Mouse (Mus musculus): ENCODE results near the gene Specc1l. TPM values are rescaled to one million over a fixed set of nuclear protein-coding genes. Genes with fewer than 3 reads are reported as not detected.

The Specc1l gene
- total and polyA plus RNA-seq, 2 experiments from 2014 or later = 23.6 to 37.5 TPM

DNA sequence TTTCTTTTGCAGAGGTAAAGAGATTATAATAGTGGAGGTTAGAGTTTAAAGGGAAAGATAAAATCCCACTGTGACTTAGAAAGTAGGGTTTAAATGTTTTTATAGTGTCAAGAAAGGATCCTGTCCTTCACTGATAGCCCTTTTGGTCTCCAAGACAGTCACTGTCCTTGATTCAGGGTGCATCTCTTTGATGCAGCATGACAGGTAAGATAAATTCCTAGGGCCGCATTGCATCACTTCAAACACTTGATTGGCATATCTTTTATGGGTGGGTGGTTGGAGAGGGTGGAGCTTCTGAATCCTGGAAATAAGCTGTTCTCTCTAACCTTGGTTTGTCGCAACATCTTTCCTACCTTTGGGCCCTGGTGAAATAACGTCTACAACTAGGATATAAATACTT is 15.5 kb downstream of the Specc1l start:
- H3K9me3 ChIP-seq (ENCODE audit: low read length) = no peaks in the 10 kb centered on the region
- H3K4me2 ChIP-seq (ENCODE audit: low read depth, low read length, poor library complexity, severe bottlenecking) = no peak overlapping the region
- no peaks in the 10 kb centered on the region for H3K4me1 ChIP-seq (ENCODE audit: insufficient read depth, low read length)
- H3K4me3 ChIP-seq (ENCODE audit: low read depth, low read length) = no peak overlapping the region
- WGBS = 84% methylated on average over 3 of the region's 3 CpGs
- TF ChIP-seq CTCF (IDR thresholded peaks at IDR 0.05) = no peak
- H3K36me3 ChIP-seq (ENCODE audit: insufficient read depth, low read length) = peaks cover 9% of the 10 kb centered on the region; the same call in 1 of the 2 replicates
- no peak for DNase-seq (ENCODE audit: low spot score)
- no peak overlapping the region for H3K27ac ChIP-seq (ENCODE audit: low read depth, low read length)
- H3K27me3 ChIP-seq (ENCODE audit: insufficient read depth, low read length) = no peaks in the 10 kb centered on the region
- no peak for ATAC-seq (ENCODE audit: low FRiP score)
- no peak overlapping the region for H3K9ac ChIP-seq (replicated peaks; ENCODE audit: low read length, poor library complexity, severe bottlenecking)

DNA sequence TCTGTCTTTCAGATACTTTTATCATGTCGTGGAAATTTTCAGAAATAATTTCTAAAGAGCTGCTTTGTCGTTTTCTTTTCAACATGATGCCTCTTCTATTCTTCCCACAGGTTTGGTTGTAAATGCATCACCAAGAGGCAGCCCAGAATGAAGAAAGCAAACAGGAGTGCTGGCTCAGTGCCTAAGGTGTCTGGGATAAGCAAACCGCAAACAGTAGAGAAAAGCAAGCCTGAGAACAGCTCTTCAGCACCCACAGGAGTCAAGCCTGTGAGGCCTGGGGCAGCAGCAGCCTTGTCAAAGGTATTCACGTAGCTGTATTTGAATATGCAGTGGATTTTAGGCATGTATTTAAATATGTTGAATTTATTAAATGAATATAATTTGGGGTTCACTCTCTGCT is 18.7 kb downstream of the Specc1l start:
- Histone ChIP-seq H3K27ac (ENCODE audit: low read depth, low read length) (no peak overlapping the region), H3K4me1 (ENCODE audit: insufficient read depth, low read length) (no peaks in the 10 kb centered on the region), H3K27me3 (ENCODE audit: insufficient read depth, low read length) (no peaks in the 10 kb centered on the region), H3K9ac (replicated peaks; ENCODE audit: low read length, poor library complexity, severe bottlenecking) (no peak overlapping the region), H3K4me2 (ENCODE audit: low read depth, low read length, poor library complexity, severe bottlenecking) (no peak overlapping the region), H3K36me3 (ENCODE audit: insufficient read depth, low read length) (peaks cover 14% of the 10 kb centered on the region; the same call in 1 of the 2 replicates), H3K9me3 (ENCODE audit: low read length) (no peaks in the 10 kb centered on the region), H3K4me3 (ENCODE audit: low read depth, low read length) (no peak overlapping the region)
- 74% methylated on average over 4 of the region's 4 CpGs for WGBS
- ATAC-seq (ENCODE audit: low FRiP score) (no peak), DNase-seq (ENCODE audit: low spot score) (no peak)
- no peak for TF ChIP-seq CTCF (IDR thresholded peaks at IDR 0.05)

DNA sequence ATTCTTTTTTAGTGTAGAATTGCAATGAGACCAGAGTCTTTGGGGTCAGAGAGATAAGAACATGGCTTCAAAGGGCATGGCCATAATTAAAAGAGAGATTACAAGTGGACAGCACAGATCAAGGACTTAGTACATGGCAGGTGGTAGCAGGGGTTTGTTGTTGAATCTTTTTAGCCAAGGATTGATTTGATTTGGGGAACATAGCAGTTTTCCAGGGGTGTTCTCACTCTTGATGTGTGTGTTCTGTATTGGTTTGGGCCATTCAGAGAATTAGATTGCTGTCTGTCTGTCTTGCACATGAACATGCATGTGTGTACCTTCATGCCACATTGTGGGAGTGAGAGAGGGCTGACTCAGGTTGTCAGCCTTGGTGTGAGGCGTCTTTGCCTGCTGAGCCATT is 20.0 kb downstream of the Specc1l start:
- peaks cover 14% of the 10 kb centered on the region; the same call in 1 of the 2 replicates for H3K36me3 ChIP-seq (ENCODE audit: insufficient read depth, low read length)
- 71% methylated on average over 1 of the region's 1 CpGs for WGBS
- H3K27me3 ChIP-seq (ENCODE audit: insufficient read depth, low read length) = no peaks in the 10 kb centered on the region
- no peak overlapping the region for H3K4me2 ChIP-seq (ENCODE audit: low read depth, low read length, poor library complexity, severe bottlenecking)
- H3K4me1 ChIP-seq (ENCODE audit: insufficient read depth, low read length) = no peaks in the 10 kb centered on the region
- H3K9me3 ChIP-seq (ENCODE audit: low read length) = no peaks in the 10 kb centered on the region
- H3K4me3 ChIP-seq (ENCODE audit: low read depth, low read length) = no peak overlapping the region
- H3K9ac ChIP-seq (replicated peaks; ENCODE audit: low read length, poor library complexity, severe bottlenecking) = no peak overlapping the region
- TF ChIP-seq CTCF (IDR thresholded peaks at IDR 0.05) = no peak
- DNase-seq (ENCODE audit: low spot score) (no peak), ATAC-seq (ENCODE audit: low FRiP score) (no peak)
- H3K27ac ChIP-seq (ENCODE audit: low read depth, low read length) = no peak overlapping the region

DNA sequence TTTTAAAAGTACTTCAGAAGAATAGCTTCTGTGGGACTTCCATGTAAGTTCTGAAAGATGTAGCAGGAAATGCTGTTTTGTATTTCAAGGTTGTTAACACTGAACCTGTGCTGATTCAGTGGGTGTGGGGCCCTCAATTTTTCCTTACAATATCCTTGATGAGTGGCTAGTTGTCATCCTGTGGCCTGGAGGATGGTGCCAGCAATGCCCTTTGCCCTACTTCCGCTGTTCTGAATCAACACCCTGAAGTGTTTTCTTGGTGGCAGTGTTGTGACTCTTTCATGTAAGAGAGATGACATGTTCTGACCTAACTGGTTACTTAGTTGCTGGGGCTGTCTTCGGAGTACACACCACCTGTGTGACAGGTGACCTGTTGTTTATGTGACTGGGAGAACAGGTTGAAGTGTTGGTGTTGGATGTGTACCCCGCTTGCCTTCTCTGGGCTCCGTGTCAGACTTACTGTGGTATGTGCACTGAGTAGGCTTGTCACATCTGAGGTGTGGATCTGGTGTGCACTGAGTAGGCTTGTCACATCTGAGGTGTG is 20.8 kb downstream of the Specc1l start:
- no peak for ATAC-seq (ENCODE audit: low FRiP score)
- Histone ChIP-seq H3K4me2 (ENCODE audit: low read depth, low read length, poor library complexity, severe bottlenecking) (no peak overlapping the region), H3K4me3 (ENCODE audit: low read depth, low read length) (no peak overlapping the region), H3K4me1 (ENCODE audit: insufficient read depth, low read length) (no peaks in the 10 kb centered on the region), H3K27me3 (ENCODE audit: insufficient read depth, low read length) (no peaks in the 10 kb centered on the region), H3K9ac (replicated peaks; ENCODE audit: low read length, poor library complexity, severe bottlenecking) (no peak overlapping the region), H3K36me3 (ENCODE audit: insufficient read depth, low read length) (peaks cover 14% of the 10 kb centered on the region; the same call in 1 of the 2 replicates), H3K9me3 (ENCODE audit: low read length) (no peaks in the 10 kb centered on the region), H3K27ac (ENCODE audit: low read depth, low read length) (no peak overlapping the region)
- DNase-seq (ENCODE audit: low spot score) = no peak
- 97% methylated on average over 4 of the region's 4 CpGs for WGBS
- no peak for TF ChIP-seq CTCF (IDR thresholded peaks at IDR 0.05)

DNA sequence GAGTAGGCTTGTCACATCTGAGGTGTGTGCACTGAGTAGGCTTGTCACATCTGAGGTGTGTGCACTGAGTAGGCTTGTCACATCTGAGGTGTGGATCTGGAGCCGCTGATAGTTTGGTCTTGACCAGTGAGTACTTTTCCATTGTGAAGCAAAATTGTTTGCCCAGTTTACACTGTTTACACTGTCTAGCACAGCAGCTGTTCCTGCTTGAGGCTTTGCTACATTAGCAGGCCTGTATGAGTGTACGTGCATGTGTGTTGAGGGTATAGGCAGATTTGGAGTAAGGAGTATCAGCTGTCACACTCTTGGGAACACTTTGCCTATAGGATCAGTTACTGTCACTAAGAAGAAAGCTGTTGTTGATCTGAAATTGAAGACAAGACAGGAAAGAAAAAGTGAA is 21.6 kb downstream of the Specc1l start:
- WGBS = 79% methylated on average over 2 of the region's 2 CpGs
- no peaks in the 10 kb centered on the region for H3K27me3 ChIP-seq (ENCODE audit: insufficient read depth, low read length)
- no peak overlapping the region for H3K4me3 ChIP-seq (ENCODE audit: low read depth, low read length)
- ATAC-seq (ENCODE audit: low FRiP score) (no peak), DNase-seq (ENCODE audit: low spot score) (no peak)
- H3K4me2 ChIP-seq (ENCODE audit: low read depth, low read length, poor library complexity, severe bottlenecking) = no peak overlapping the region
- no peak overlapping the region for H3K27ac ChIP-seq (ENCODE audit: low read depth, low read length)
- no peak overlapping the region for H3K9ac ChIP-seq (replicated peaks; ENCODE audit: low read length, poor library complexity, severe bottlenecking)
- no peak for TF ChIP-seq CTCF (IDR thresholded peaks at IDR 0.05)
- H3K4me1 ChIP-seq (ENCODE audit: insufficient read depth, low read length) = no peaks in the 10 kb centered on the region
- H3K36me3 ChIP-seq (ENCODE audit: insufficient read depth, low read length) = peaks cover 14% of the 10 kb centered on the region; the same call in 1 of the 2 replicates
- H3K9me3 ChIP-seq (ENCODE audit: low read length) = no peaks in the 10 kb centered on the region

DNA sequence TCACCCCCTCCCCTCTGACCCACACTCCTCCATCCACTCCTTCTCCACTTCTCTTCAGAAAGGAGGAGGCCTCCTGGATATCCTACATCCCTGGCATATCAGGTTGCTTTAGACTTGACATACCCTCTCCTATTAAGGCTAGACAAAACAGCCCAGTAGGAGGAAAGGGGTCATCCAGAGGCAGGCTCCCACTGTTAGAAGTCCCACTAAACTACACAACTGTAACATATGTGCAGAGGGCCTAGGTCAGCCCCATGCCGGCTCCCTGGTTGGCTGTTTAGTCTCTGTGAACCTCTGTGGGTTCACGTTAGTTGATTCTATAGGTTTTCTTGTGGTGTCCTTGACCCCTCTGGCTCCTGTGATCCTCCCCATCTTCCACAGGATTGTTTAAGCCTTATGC is 23.9 kb downstream of the Specc1l start:
- TF ChIP-seq CTCF (IDR thresholded peaks at IDR 0.05) = no peak
- Histone ChIP-seq H3K27ac (ENCODE audit: low read depth, low read length) (no peak overlapping the region), H3K4me2 (ENCODE audit: low read depth, low read length, poor library complexity, severe bottlenecking) (no peak overlapping the region), H3K9me3 (ENCODE audit: low read length) (no peaks in the 10 kb centered on the region), H3K4me1 (ENCODE audit: insufficient read depth, low read length) (no peaks in the 10 kb centered on the region), H3K36me3 (ENCODE audit: insufficient read depth, low read length) (peaks cover 13% of the 10 kb centered on the region; the same call in 1 of the 2 replicates), H3K4me3 (ENCODE audit: low read depth, low read length) (no peak overlapping the region), H3K9ac (replicated peaks; ENCODE audit: low read length, poor library complexity, severe bottlenecking) (no peak overlapping the region), H3K27me3 (ENCODE audit: insufficient read depth, low read length) (no peaks in the 10 kb centered on the region)
- no peak for DNase-seq (ENCODE audit: low spot score)
- no peak for ATAC-seq (ENCODE audit: low FRiP score)
- 86% methylated on average over 2 of the region's 2 CpGs for WGBS
